Mouse (Mus musculus) ES-E14 (cell line): ENCODE data around the gene Rhot1.

Experiments used
- HCFC1 ChIP-seq: IDR thresholded peaks from 2 replicates; pipeline ENCODE4 v1.6.1; 2012; ENCODE audit warnings: low read length, inconsistent platforms, borderline replicate concordance; ENCODE audit not compliant: insufficient read depth
- MAFK ChIP-seq: IDR thresholded peaks from 2 replicates; pipeline ENCODE4 v1.6.1; 2014; ENCODE audit warnings: mild to moderate bottlenecking, low read depth, low read length, inconsistent platforms; ENCODE audit not compliant: insufficient read depth
- ZC3H11A ChIP-seq: IDR thresholded peaks from 2 replicates; pipeline ENCODE4 v1.6.1; 2012; ENCODE audit warnings: low read depth, mild to moderate bottlenecking, inconsistent platforms, low read length, borderline replicate concordance
- ZNF384 ChIP-seq: IDR thresholded peaks from 2 replicates; pipeline ENCODE4 v1.6.1; 2012; ENCODE audit warnings: low read depth, low read length, inconsistent platforms

GRCm38 (mm10) chr11:80295066-80295465, 86.2 kb downstream of the Rhot1 start:
- TF ChIP-seq MAFK (no peak), ZC3H11A (no peak), ZNF384 (no peak), HCFC1 (no peak)
